Mouse (Mus musculus): ENCODE data around the gene Uqcc3.

Gene Uqcc3

GRCm38 (mm10) chr19:8880311-8881033, at the start of gene Uqcc3:
TSS of gene Uqcc3 (minus strand) at chr19:8880923.
- under 1% methylated on average over 42 of the region's 42 CpGs for WGBS

GRCm38 (mm10) chr19:8930117-8930516, 49.4 kb upstream of the Uqcc3 start:
- WGBS = 25% methylated on average over 11 of the region's 11 CpGs

GRCm38 (mm10) chr19:8929224-8930088, 48.7 kb upstream of the Uqcc3 start, which contains the start of the genes Rom1 and Eml3:
TSS of gene Rom1 (minus strand) at chr19:8929356.
TSS of gene Eml3 (plus strand) at chr19:8929552.
- 2% methylated on average over 70 of the region's 74 CpGs for WGBS

GRCm38 (mm10) chr19:8928689-8929223, 48.0 kb upstream of the Uqcc3 start:
- WGBS = 30% methylated on average over 16 of the region's 16 CpGs

- 89% methylated on average over 12 of the region's 12 CpGs for WGBS
Measured at GRCm38 (mm10) chr19:8927891-8928525, 47.3 kb upstream of the Uqcc3 start.

GRCm38 (mm10) chr19:8926766-8927165, 46.0 kb upstream of the Uqcc3 start:
- WGBS = 74% methylated on average over 2 of the region's 2 CpGs

- WGBS = 64% methylated on average over 9 of the region's 9 CpGs
Measured at GRCm38 (mm10) chr19:8921741-8922140, 41.0 kb upstream of the Uqcc3 start.

- under 1% methylated on average over 6 of the region's 6 CpGs for WGBS
Measured at GRCm38 (mm10) chr19:8920836-8921291, 40.1 kb upstream of the Uqcc3 start.

- whole genome bisulfite sequencing = 1% methylated on average over 50 of the region's 50 CpGs
Measured at GRCm38 (mm10) chr19:8920073-8920736, 39.5 kb upstream of the Uqcc3 start, which contains the start of gene B3gat3. TSS of gene B3gat3 (plus strand) at chr19:8920374.

GRCm38 (mm10) chr19:8919684-8920072, 39.0 kb upstream of the Uqcc3 start:
- WGBS = 59% methylated on average over 6 of the region's 6 CpGs

- 87% methylated on average over 3 of the region's 3 CpGs for WGBS
Measured at GRCm38 (mm10) chr19:8919000-8919399, 38.3 kb upstream of the Uqcc3 start.

GRCm38 (mm10) chr19:8914212-8914611, 33.5 kb upstream of the Uqcc3 start:
- 72% methylated on average over 3 of the region's 3 CpGs for WGBS

GRCm38 (mm10) chr19:8911810-8912209, 31.1 kb upstream of the Uqcc3 start:
- WGBS = 44% methylated on average over 5 of the region's 5 CpGs

GRCm38 (mm10) chr19:8908531-8908930, 27.8 kb upstream of the Uqcc3 start:
- WGBS = 89% methylated on average over 6 of the region's 6 CpGs

- 88% methylated on average over 5 of the region's 5 CpGs for WGBS
Measured at GRCm38 (mm10) chr19:8903412-8903811, 22.7 kb upstream of the Uqcc3 start.

GRCm38 (mm10) chr19:8899079-8899478, 18.4 kb upstream of the Uqcc3 start:
- 34% methylated on average over 3 of the region's 3 CpGs for WGBS

- WGBS = 5% methylated on average over 13 of the region's 13 CpGs
Measured at GRCm38 (mm10) chr19:8898576-8898975, 17.9 kb upstream of the Uqcc3 start.

- WGBS = under 1% methylated on average over 53 of the region's 53 CpGs
Measured at GRCm38 (mm10) chr19:8897865-8898495, 17.3 kb upstream of the Uqcc3 start, which contains the start of gene Ganab. TSS of gene Ganab (plus strand) at chr19:8898071.

GRCm38 (mm10) chr19:8897211-8897864, 16.6 kb upstream of the Uqcc3 start:
- WGBS = 16% methylated on average over 21 of the region's 21 CpGs

GRCm38 (mm10) chr19:8896231-8896630, 15.5 kb upstream of the Uqcc3 start:
- 88% methylated on average over 5 of the region's 5 CpGs for WGBS
